Mouse (Mus musculus) midbrain, embryonic 12.5 days (tissue): ENCODE measurements around the gene Sec14l2. TPM values are rescaled to one million over a fixed set of nuclear protein-coding genes. Genes with fewer than 3 reads are reported as not detected.
"Not testable (repeated sequence)": the region's sequence is repeated elsewhere in the genome, so short reads cannot be mapped to it uniquely, and the experiment has no call there.

Experiments used
- ATAC-seq: fragments of 200-750 bp; cut with Nextera tagmentation; 2 replicates; pipeline ENCODE4 v1.8.0; 2017; ENCODE audit warnings: low read depth, moderate TSS enrichment, moderate library complexity; ENCODE audit not compliant: low FRiP score
- H3K27ac ChIP-seq: fragments of 300-500 bp; sonication (generic); replicated peaks from 2 replicates; pipeline ENCODE4 v1.5.1; 2016; ENCODE audit warnings: mild to moderate bottlenecking
- H3K27me3 ChIP-seq: fragments of 300-500 bp; sonication (generic); 2 replicates; pipeline ENCODE4 v1.6.1; 2016; ENCODE audit warnings: mild to moderate bottlenecking
- H3K36me3 ChIP-seq: fragments of 300-500 bp; sonication (generic); 2 replicates; pipeline ENCODE4 v1.6.1; 2016
- H3K4me1 ChIP-seq: fragments of 300-500 bp; sonication (generic); 2 replicates; pipeline ENCODE4 v1.6.1; 2016
- H3K4me2 ChIP-seq: fragments of 300-500 bp; sonication (generic); replicated peaks from 2 replicates; pipeline ENCODE4 v1.6.1; 2016; ENCODE audit warnings: mild to moderate bottlenecking, moderate library complexity
- H3K4me3 ChIP-seq: fragments of 300-500 bp; sonication (generic); 2 replicates; pipeline ENCODE4 v1.5.1; 2016; ENCODE audit warnings: mild to moderate bottlenecking
- H3K9ac ChIP-seq: fragments of 300-500 bp; sonication (generic); replicated peaks from 2 replicates; pipeline ENCODE4 v1.6.1; 2016; ENCODE audit warnings: mild to moderate bottlenecking, moderate library complexity
- H3K9me3 ChIP-seq: fragments of 300-500 bp; sonication (generic); 2 replicates; pipeline ENCODE4 v1.6.1; 2016; ENCODE audit warnings: mild to moderate bottlenecking
- WGBS: fragments of 180-500 bp; shearing (Covaris S2); methylation state at CpG from one replicate; pipeline ENCODE4 v1.1.7; 2016; 5-methylcytosine and 5-hydroxymethylcytosine counted together
- polyA plus RNA-seq: library from polyadenylated mRNA; unstranded; fragments of >200 nt; fragmentation: Nextera tagmentation; extraction: Ambion mirVana; gene quantifications from 2 replicates; pipeline ENCODE4 v1.2.1, GENCODE M21; 2016

Gene Sec14l2
- polyA plus RNA-seq, 1 experiment from 2014 or later: 3.0 TPM

DNA sequence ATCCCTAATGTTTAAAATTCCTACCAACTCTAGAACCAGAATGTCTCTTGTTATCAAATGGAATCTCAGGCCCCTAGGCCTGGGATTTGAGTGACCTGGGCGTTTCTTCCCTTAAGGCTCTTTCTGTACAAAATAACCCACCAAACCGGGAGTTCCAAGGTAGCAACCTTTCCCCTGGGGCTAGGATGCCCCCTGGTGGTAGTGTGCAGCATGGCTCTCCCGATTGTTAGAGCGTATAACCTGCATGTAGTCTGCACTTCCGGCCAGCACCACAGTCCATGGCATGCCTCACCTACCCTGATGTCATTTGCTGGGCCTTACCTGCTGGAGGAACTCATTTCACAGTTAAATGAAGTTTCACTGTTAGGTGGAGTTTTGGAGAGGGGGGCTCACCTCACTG lies 707 bp upstream of the Sec14l2 start:
- no peak for ATAC-seq

DNA sequence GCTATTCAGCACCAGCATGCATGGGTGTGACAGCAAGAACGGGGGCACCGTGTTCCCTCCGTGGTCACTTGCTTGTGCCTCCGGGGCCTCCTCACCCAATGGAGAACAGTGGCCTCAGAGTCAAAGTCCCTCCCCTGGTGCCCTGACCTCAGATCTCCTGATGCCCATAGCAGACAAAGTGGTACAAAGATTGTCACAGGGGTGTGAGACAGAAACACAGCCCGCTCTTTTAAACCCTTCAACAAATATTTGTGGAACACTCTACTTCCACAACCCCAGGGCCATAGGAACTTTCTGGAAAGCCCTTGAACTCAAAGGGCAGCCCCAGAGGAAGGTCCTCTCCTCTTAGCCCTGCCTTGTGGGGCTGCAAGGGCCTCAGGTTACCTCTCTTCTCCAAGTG lies 989 bp downstream of the Sec14l2 start:
- no peak overlapping the region for H3K27ac ChIP-seq
- H3K27me3 ChIP-seq: peaks cover 26% of the 10 kb centered on the region
- H3K4me1 ChIP-seq: peaks cover 12% of the 10 kb centered on the region
- no peak overlapping the region for H3K4me3 ChIP-seq
- H3K9me3 ChIP-seq: peaks cover 3% of the 10 kb centered on the region; the same call in 1 of the 2 replicates
- 74% methylated on average over 5 of the region's 5 CpGs for WGBS
- H3K9ac ChIP-seq: no peak overlapping the region
- H3K4me2 ChIP-seq: no peak overlapping the region
- ATAC-seq: no peak
- H3K36me3 ChIP-seq: no peaks in the 10 kb centered on the region

More for the DNA sequence above, 707 bp upstream of the Sec14l2 start:
- Histone ChIP-seq H3K4me3 (no peak overlapping the region), H3K4me2 (no peak overlapping the region), H3K9ac (no peak overlapping the region), H3K9me3 (peaks cover 3% of the 10 kb centered on the region; the same call in 1 of the 2 replicates), H3K36me3 (no peaks in the 10 kb centered on the region), H3K4me1 (no peaks in the 10 kb centered on the region), H3K27ac (no peak overlapping the region), H3K27me3 (peaks cover 12% of the 10 kb centered on the region)
- WGBS: 67% methylated on average over 5 of the region's 5 CpGs

DNA sequence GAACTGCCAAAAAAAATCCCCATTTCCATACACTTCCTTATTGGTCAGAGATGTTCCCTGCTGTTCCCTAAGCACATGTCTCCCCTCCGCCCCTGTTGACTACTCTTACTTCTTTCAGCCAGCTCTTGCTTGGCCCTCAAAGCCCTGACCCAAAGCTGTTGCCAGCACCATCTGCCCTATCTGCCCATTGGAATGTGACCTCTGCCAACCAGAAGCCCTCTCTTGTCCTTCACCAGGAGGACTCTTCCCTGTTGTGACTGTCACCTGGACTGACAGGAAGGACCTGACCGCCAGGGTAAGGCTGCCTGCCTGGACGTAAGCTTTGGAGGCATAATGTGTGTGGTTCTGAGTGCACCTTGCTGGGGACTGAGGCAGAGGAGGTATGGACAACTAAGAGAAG lies 1.5 kb downstream of the Sec14l2 start:
- Histone ChIP-seq H3K36me3 (no peaks in the 10 kb centered on the region), H3K4me3 (no peak overlapping the region), H3K9me3 (peaks cover 3% of the 10 kb centered on the region; the same call in 1 of the 2 replicates), H3K4me2 (no peak overlapping the region), H3K9ac (no peak overlapping the region), H3K27ac (no peak overlapping the region), H3K27me3 (peaks cover 32% of the 10 kb centered on the region), H3K4me1 (peaks cover 12% of the 10 kb centered on the region)
- 81% methylated on average over 3 of the region's 3 CpGs for WGBS
- ATAC-seq: no peak

DNA sequence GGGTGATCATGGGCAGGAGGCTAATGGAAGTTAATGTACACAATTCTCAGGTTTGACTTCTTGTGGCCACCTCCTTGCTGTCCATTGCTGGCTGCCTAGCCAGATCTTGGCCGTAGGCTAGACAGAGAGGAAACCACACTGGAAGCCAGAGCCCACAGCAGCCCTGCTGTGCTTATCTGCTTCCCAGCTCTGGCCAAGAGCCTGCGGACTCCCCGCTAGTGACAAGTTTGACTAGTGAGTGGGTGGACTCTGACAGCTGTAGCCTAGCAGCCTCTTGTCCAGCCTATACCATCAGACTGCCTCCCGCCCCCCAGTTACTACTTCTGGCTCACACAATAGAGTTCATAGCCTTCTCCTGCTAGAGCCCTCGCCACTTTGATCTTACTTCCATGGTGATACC lies 3.6 kb downstream of the Sec14l2 start:
- Histone ChIP-seq H3K4me3 (no peak overlapping the region), H3K4me2 (no peak overlapping the region), H3K9me3 (no peaks in the 10 kb centered on the region), H3K36me3 (no peaks in the 10 kb centered on the region), H3K27ac (no peak overlapping the region), H3K9ac (no peak overlapping the region), H3K4me1 (peaks cover 12% of the 10 kb centered on the region), H3K27me3 (peaks cover 39% of the 10 kb centered on the region)
- no peak for ATAC-seq
- 82% methylated on average over 5 of the region's 5 CpGs for WGBS

DNA sequence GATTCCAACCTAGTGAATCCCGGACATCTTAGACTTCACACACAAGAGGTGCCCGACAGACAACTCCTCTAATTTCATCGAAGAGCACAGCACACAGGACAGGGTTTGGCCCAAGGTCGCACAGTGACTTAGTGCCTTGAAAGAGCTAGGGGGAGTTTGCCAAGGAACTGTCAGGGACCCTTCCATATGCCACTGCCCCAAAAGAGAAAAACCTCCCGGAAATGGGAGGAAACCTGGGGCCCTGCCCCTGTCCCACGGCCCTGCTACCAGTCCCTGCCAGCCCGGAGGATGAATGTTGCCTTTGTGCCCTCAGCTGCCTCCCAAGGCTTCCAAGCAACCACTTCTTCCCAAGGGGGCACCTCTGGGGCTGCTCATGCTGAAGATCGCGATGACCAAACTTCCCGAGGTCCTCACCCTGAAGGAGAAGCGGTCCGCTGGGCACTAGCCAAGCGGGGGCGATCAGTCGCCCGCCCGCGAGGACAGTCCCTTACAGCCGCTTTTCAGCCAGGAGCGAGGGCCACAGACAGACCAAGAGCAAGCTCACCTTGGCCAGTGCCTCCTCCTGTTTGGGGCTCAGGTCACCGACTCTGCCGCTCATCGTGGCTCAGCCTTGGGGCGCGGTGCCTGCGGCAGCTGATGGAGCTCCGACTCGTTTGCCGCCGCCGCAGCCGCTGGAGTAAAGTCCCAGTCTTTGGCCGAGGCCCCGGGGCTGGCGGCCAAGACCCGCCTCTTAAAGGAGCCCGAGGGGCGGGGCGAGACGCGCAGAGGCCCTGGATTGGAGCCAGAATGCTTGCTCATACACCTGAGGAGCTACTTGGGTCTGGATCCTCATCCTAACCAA lies 4.9 kb downstream of the Sec14l2 start:
- Histone ChIP-seq H3K9ac (peak overlapping the region; percentile 73), H3K4me3 (peak overlapping the region; percentile 64), H3K27ac (no peak overlapping the region), H3K27me3 (peaks cover 39% of the 10 kb centered on the region), H3K9me3 (no peaks in the 10 kb centered on the region), H3K4me1 (peaks cover 12% of the 10 kb centered on the region), H3K4me2 (peak overlapping the region; percentile 94), H3K36me3 (no peaks in the 10 kb centered on the region)
- WGBS: 4% methylated on average over 41 of the region's 41 CpGs
- peak; percentile 75 for ATAC-seq

DNA sequence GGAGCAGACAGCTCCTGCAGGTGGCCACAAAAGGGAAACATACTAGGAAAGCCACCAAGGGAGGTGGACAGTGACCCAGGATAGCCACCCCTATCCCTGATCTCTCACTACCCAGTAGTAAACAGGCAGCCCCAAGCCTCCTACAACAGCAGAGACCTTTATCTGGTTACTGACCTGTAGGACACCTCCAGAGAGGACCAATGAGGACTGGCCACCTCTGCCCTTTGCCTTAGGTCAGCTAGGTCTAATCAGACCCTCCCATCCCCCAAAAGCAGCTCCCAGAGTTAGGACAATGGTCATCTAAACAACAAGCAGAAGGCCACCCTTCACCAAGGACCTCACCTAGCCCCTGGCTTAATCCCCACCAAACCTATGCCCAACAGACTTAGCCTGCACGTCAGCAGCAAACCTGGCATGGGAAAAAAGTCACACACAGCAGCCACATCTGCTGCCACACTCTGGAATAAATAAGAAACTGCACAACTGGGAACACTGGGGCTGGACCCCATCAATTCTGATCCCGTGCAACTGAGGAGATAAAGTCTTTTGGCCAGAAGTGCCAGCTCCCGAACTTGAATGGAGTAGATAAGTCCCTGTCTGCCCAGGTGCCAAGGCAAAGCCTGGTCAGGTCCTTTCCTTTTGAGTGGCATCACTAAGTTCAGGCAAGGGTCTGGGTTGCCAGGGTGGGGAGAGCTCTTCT lies 5.7 kb downstream of the Sec14l2 start:
- no peaks in the 10 kb centered on the region for H3K9me3 ChIP-seq
- no peak overlapping the region for H3K27ac ChIP-seq
- WGBS: 38% methylated on average over 3 of the region's 3 CpGs
- H3K27me3 ChIP-seq: peaks cover 39% of the 10 kb centered on the region
- peak overlapping the region; percentile 94 for H3K4me2 ChIP-seq
- H3K4me3 ChIP-seq: peak overlapping the region; percentile 64
- H3K9ac ChIP-seq: peak overlapping the region; percentile 73; the same call in 1 of the 2 replicates
- H3K36me3 ChIP-seq: no peaks in the 10 kb centered on the region
- H3K4me1 ChIP-seq: peaks cover 12% of the 10 kb centered on the region
- ATAC-seq: no peak

DNA sequence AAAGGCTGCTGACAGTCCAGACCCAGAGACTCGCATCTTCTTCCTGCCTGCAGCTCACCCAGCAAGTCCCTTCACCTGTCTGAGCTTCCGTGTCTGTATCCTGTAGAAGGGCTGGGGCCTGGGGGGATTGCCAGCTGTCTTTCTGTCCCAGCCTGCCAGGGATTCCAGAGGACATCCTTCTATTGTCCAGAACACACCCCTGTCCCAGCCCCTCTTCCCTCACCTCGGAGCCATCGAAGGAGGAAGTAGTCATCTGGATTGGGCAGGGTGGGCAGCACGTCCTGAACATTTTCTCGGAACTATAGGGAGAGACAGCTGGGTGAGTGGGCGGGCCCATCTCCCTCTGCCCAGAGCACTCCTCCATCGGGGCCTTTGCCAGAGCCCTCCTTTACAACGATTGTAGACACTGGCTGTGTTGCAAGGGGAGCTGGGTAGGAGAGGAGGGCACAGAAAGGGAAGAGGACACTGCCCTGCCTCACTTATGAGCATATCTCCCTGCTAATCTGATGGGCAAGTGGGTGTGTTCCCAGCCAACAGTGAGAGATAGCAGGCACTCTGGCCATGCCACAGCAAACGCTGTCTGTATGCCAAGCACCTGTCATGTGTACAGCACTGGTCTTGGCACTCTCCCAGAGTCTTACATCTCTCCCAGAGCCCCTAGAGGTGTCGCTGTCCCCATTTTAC lies 6.6 kb downstream of the Sec14l2 start:
- ATAC-seq: no peak
- H3K4me1 ChIP-seq: peaks cover 12% of the 10 kb centered on the region
- no peaks in the 10 kb centered on the region for H3K9me3 ChIP-seq
- no peak overlapping the region for H3K4me3 ChIP-seq
- no peak overlapping the region for H3K27ac ChIP-seq
- H3K9ac ChIP-seq: no peak overlapping the region
- no peak overlapping the region for H3K4me2 ChIP-seq
- peaks cover 39% of the 10 kb centered on the region for H3K27me3 ChIP-seq
- 69% methylated on average over 11 of the region's 11 CpGs for WGBS
- H3K36me3 ChIP-seq: no peaks in the 10 kb centered on the region

DNA sequence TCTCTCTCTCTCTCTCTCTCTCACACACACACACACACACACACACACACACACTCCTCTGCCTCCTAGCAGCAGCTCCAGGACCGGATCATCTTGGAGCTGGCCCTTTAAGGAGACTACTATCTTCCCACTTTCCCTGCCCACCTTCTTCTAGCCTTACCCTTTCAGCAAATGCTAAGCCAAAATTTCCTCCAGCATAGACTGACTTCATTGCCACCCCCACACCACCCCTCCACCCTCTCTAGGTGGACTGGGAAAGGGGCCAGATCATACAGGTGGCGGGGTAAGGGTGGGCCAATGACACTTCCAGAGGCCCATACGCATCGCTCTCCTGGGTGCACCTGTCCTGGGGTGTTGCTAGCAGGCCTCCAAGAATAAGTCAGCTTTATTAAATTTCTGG lies 7.8 kb downstream of the Sec14l2 start:
- H3K4me2 ChIP-seq: no peak overlapping the region
- no peak overlapping the region for H3K4me3 ChIP-seq
- no peak overlapping the region for H3K27ac ChIP-seq
- no peaks in the 10 kb centered on the region for H3K9me3 ChIP-seq
- peaks cover 4% of the 10 kb centered on the region; the same call in 1 of the 2 replicates for H3K36me3 ChIP-seq
- peaks cover 12% of the 10 kb centered on the region for H3K4me1 ChIP-seq
- ATAC-seq: no peak
- H3K27me3 ChIP-seq: peaks cover 39% of the 10 kb centered on the region
- WGBS: 90% methylated on average over 4 of the region's 4 CpGs
- no peak overlapping the region for H3K9ac ChIP-seq

DNA sequence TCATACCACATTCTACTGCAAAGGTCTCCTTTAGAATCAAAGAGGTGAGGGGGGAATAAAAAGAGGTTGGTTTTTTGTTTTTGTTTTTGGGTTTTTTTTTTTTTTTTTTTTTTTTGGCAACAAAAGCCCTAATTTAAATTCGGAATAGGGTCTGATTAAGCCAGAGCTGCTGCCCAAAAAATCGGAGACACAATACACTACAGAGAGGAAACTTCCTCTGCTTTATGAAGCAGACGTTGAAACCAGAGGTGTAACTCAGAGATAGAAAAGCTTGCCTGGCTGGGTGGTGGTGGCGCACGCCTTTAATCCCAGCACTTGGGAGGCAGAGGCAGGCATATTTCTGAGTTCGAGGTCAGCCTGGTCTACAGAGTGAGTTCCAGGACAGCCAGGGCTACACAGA lies 8.7 kb downstream of the Sec14l2 start:
- Histone ChIP-seq H3K27me3 (peaks cover 33% of the 10 kb centered on the region), H3K4me1 (peaks cover 12% of the 10 kb centered on the region)
- H3K36me3 ChIP-seq, H3K4me3 ChIP-seq, ATAC-seq, H3K27ac ChIP-seq, H3K9me3 ChIP-seq, H3K9ac ChIP-seq, H3K4me2 ChIP-seq: not testable (repeated sequence)
- WGBS: 71% methylated on average over 6 of the region's 6 CpGs

DNA sequence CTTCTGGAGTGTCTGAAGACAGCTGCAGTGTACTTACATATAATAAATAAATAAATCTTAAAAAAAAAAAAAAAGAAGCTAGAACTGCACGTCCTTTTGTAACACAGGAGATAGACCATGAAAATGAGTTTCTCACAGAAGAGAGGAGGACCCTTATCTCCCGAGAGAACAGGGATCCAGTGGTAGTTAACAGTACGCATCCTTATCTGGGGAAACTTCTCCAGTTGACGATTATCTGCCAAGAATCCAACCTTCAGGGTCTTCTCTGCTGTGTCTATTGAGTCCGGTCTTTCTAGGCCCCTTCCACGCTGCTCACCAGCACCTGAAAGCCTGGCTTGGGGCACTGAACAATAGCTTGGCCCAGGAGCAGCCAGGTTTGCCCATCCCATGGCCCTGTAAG lies 9.2 kb downstream of the Sec14l2 start:
- WGBS: 81% methylated on average over 6 of the region's 6 CpGs
- Histone ChIP-seq H3K4me3 (no peak overlapping the region), H3K36me3 (peaks cover 4% of the 10 kb centered on the region; the same call in 1 of the 2 replicates), H3K9me3 (no peaks in the 10 kb centered on the region), H3K9ac (no peak overlapping the region), H3K27ac (no peak overlapping the region), H3K4me2 (no peak overlapping the region), H3K4me1 (peaks cover 12% of the 10 kb centered on the region), H3K27me3 (peaks cover 28% of the 10 kb centered on the region)
- ATAC-seq: no peak

DNA sequence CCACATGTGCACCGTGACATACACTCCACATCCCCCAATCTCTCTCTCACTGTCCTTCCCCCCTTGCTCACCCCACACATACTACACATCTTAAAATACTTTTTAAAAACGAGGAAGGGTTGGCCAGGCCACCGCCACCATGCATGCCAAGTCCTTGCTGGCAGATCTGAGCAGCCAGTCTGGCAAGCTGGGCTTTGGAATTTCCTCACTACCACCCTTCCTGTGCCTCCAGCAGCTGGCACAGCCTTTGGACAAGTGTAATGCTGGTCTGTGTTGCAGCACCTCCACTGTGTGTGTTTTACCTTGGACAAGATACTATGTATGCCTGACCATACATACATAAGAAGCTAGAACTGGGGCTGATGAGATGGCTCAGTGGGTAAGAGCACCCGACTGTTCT lies 9.7 kb downstream of the Sec14l2 start:
- Histone ChIP-seq H3K27ac (no peak overlapping the region), H3K4me2 (no peak overlapping the region), H3K9ac (no peak overlapping the region), H3K9me3 (no peaks in the 10 kb centered on the region), H3K36me3 (peaks cover 4% of the 10 kb centered on the region; the same call in 1 of the 2 replicates), H3K27me3 (peaks cover 26% of the 10 kb centered on the region), H3K4me1 (peaks cover 12% of the 10 kb centered on the region), H3K4me3 (no peak overlapping the region)
- WGBS: 79% methylated on average over 4 of the region's 4 CpGs
- no peak for ATAC-seq

DNA sequence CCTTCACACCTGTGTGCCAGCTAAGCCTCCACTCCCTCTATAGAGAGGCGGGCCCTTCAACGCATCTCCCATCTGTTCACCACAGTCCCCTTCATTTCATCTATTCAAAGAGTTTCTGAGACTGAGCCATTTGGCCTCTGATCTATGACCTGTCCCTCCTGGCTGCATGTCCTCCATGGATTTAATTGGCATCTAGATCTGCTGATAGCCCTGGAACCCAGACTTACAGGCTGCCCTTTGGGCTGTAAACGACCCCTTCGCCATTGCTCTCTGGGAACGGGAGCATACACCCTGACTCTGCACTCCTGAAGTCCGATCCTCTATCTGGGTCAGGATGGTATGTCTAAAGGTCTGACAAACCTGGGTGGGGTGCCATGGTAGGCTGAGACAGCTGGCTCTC lies 10.4 kb downstream of the Sec14l2 start:
- 88% methylated on average over 6 of the region's 6 CpGs for WGBS
- Histone ChIP-seq H3K4me2 (no peak overlapping the region), H3K4me1 (peaks cover 6% of the 10 kb centered on the region), H3K27me3 (peaks cover 19% of the 10 kb centered on the region), H3K4me3 (no peak overlapping the region), H3K36me3 (peaks cover 4% of the 10 kb centered on the region; the same call in 1 of the 2 replicates), H3K9ac (no peak overlapping the region), H3K27ac (no peak overlapping the region), H3K9me3 (no peaks in the 10 kb centered on the region)
- no peak for ATAC-seq
